Mouse (Mus musculus): ENCODE data around the gene Npc2.

DNA sequence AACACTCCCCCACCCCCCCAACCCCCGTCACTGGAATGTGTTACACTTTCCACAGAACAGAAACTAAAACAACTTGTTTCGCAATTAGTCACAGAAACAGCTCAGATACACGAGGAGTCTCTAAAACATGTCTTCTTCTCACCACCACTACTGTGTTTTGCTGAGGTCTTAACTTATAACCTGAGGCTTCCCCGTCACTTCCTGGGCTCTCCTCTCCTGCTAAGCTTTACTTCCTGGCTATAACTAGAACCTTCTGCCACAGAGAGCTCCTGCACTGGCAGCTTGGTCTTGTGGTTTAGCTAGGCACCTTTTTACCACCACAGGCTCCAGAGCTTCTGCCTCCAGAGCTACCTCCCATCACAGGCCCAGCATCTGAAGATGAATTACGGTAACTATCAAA, 10.4 kb downstream of the Npc2 start:
- TF ChIP-seq CTCF (IDR thresholded peaks at IDR 0.05; ENCODE audit: low read depth) (no peak), EP300 (IDR thresholded peaks at IDR 0.05; ENCODE audit: low read depth) (no peak)
